Mouse (Mus musculus): ENCODE measurements around the gene Mrpl42. TPM values are rescaled to one million over a fixed set of nuclear protein-coding genes. Genes with fewer than 3 reads are reported as not detected.

The Mrpl42 gene
- polyA plus RNA-seq, 1 experiment from 2014 or later: 281 TPM

GRCm38 (mm10) chr10:95535399-95536221, 33.9 kb upstream of the Mrpl42 start:
- Histone ChIP-seq H3K4me1 (peaks cover 6% of the 10 kb centered on the region; the same call in 1 of the 2 replicates), H3K36me3 (no peaks in the 10 kb centered on the region), H3K4me3 (no peak overlapping the region), H3K27me3 (no peaks in the 10 kb centered on the region), H3K27ac (replicated peaks) (no peak overlapping the region), H3K9me3 (no peaks in the 10 kb centered on the region), H3K9ac (replicated peaks) (no peak overlapping the region), H3K4me2 (replicated peaks) (no peak overlapping the region)
- WGBS: 88% methylated on average over 8 of the region's 8 CpGs
- ATAC-seq (ENCODE audit: low FRiP score, low read depth): no peak

- H3K4me1 ChIP-seq: peaks cover 14% of the 10 kb centered on the region
- no peaks in the 10 kb centered on the region for H3K9me3 ChIP-seq
- H3K4me3 ChIP-seq: no peak overlapping the region
- H3K27ac ChIP-seq (replicated peaks): no peak overlapping the region
- H3K27me3 ChIP-seq: no peaks in the 10 kb centered on the region
- no peaks in the 10 kb centered on the region for H3K36me3 ChIP-seq
- 93% methylated on average over 7 of the region's 7 CpGs for WGBS
- no peak for ATAC-seq (ENCODE audit: low FRiP score, low read depth)
- no peak overlapping the region for H3K9ac ChIP-seq (replicated peaks)
- no peak overlapping the region for H3K4me2 ChIP-seq (replicated peaks)
Observed at GRCm38 (mm10) chr10:95533382-95533781, 31.6 kb upstream of the Mrpl42 start.

- no peaks in the 10 kb centered on the region for H3K27me3 ChIP-seq
Observed at GRCm38 (mm10) chr10:95532916-95533315, 31.2 kb upstream of the Mrpl42 start.

GRCm38 (mm10) chr10:95530551-95531121, 28.9 kb upstream of the Mrpl42 start:
- ATAC-seq (ENCODE audit: low FRiP score, low read depth): no peak
- Histone ChIP-seq H3K27ac (replicated peaks) (no peak overlapping the region), H3K27me3 (no peaks in the 10 kb centered on the region), H3K4me3 (no peak overlapping the region), H3K4me2 (replicated peaks) (no peak overlapping the region), H3K4me1 (peaks cover 14% of the 10 kb centered on the region), H3K36me3 (no peaks in the 10 kb centered on the region), H3K9ac (replicated peaks) (no peak overlapping the region), H3K9me3 (no peaks in the 10 kb centered on the region)
- 70% methylated on average over 2 of the region's 2 CpGs for WGBS

More at GRCm38 (mm10) chr10:95532916-95533315, 31.2 kb upstream of the Mrpl42 start:
- Histone ChIP-seq H3K36me3 (no peaks in the 10 kb centered on the region), H3K4me2 (replicated peaks) (no peak overlapping the region), H3K9ac (replicated peaks) (no peak overlapping the region), H3K9me3 (no peaks in the 10 kb centered on the region), H3K27ac (replicated peaks) (no peak overlapping the region), H3K4me3 (no peak overlapping the region), H3K4me1 (peaks cover 14% of the 10 kb centered on the region)
- no peak for ATAC-seq (ENCODE audit: low FRiP score, low read depth)
- WGBS: 93% methylated on average over 5 of the region's 5 CpGs

- H3K9ac ChIP-seq (replicated peaks): no peak overlapping the region
- no peak overlapping the region for H3K4me3 ChIP-seq
- H3K27ac ChIP-seq (replicated peaks): no peak overlapping the region
- H3K4me2 ChIP-seq (replicated peaks): no peak overlapping the region
- ATAC-seq (ENCODE audit: low FRiP score, low read depth): no peak
- H3K36me3 ChIP-seq: peaks cover 8% of the 10 kb centered on the region; the same call in 1 of the 2 replicates
- H3K27me3 ChIP-seq: no peaks in the 10 kb centered on the region
- WGBS: 83% methylated on average over 5 of the region's 5 CpGs
- no peaks in the 10 kb centered on the region for H3K9me3 ChIP-seq
- H3K4me1 ChIP-seq: peaks cover 11% of the 10 kb centered on the region
Observed at GRCm38 (mm10) chr10:95526495-95527122, 24.9 kb upstream of the Mrpl42 start.

GRCm38 (mm10) chr10:95525871-95526270, 24.1 kb upstream of the Mrpl42 start:
- ATAC-seq (ENCODE audit: low FRiP score, low read depth): no peak
- no peak overlapping the region for H3K4me3 ChIP-seq
- no peaks in the 10 kb centered on the region for H3K27me3 ChIP-seq
- H3K36me3 ChIP-seq: peaks cover 8% of the 10 kb centered on the region; the same call in 1 of the 2 replicates
- no peak overlapping the region for H3K4me2 ChIP-seq (replicated peaks)
- H3K27ac ChIP-seq (replicated peaks): no peak overlapping the region
- no peaks in the 10 kb centered on the region for H3K9me3 ChIP-seq
- peaks cover 10% of the 10 kb centered on the region for H3K4me1 ChIP-seq
- WGBS: 93% methylated on average over 5 of the region's 5 CpGs
- H3K9ac ChIP-seq (replicated peaks): no peak overlapping the region

- H3K9me3 ChIP-seq: no peaks in the 10 kb centered on the region
- no peaks in the 10 kb centered on the region for H3K27me3 ChIP-seq
- no peak overlapping the region for H3K4me3 ChIP-seq
- ATAC-seq (ENCODE audit: low FRiP score, low read depth): no peak
- WGBS: 93% methylated on average over 6 of the region's 6 CpGs
- H3K36me3 ChIP-seq: peaks cover 8% of the 10 kb centered on the region; the same call in 1 of the 2 replicates
- H3K9ac ChIP-seq (replicated peaks): no peak overlapping the region
- no peak overlapping the region for H3K27ac ChIP-seq (replicated peaks)
- peaks cover 4% of the 10 kb centered on the region; the same call in 1 of the 2 replicates for H3K4me1 ChIP-seq
- H3K4me2 ChIP-seq (replicated peaks): no peak overlapping the region
Observed at GRCm38 (mm10) chr10:95525037-95525675, 23.4 kb upstream of the Mrpl42 start.

- Histone ChIP-seq H3K4me2 (replicated peaks) (no peak overlapping the region), H3K36me3 (peaks cover 6% of the 10 kb centered on the region; the same call in 1 of the 2 replicates), H3K27me3 (no peaks in the 10 kb centered on the region), H3K9me3 (no peaks in the 10 kb centered on the region), H3K4me3 (no peak overlapping the region), H3K9ac (replicated peaks) (no peak overlapping the region), H3K4me1 (peaks cover 17% of the 10 kb centered on the region), H3K27ac (replicated peaks) (no peak overlapping the region)
- ATAC-seq (ENCODE audit: low FRiP score, low read depth): no peak
- WGBS: 93% methylated on average over 6 of the region's 6 CpGs
Observed at GRCm38 (mm10) chr10:95517656-95518055, 15.9 kb upstream of the Mrpl42 start.

- H3K27me3 ChIP-seq: no peaks in the 10 kb centered on the region
- peak overlapping the region; percentile 97 for H3K9ac ChIP-seq (replicated peaks)
- H3K36me3 ChIP-seq: no peaks in the 10 kb centered on the region
- peak overlapping the region; percentile 99 for H3K4me3 ChIP-seq
- no peaks in the 10 kb centered on the region for H3K9me3 ChIP-seq
- H3K4me2 ChIP-seq (replicated peaks): peak overlapping the region; percentile 66
- H3K27ac ChIP-seq (replicated peaks): peak overlapping the region; percentile 98
- H3K4me1 ChIP-seq: peaks cover 17% of the 10 kb centered on the region
- ATAC-seq (ENCODE audit: low FRiP score, low read depth): peak; percentile 74; the same call in 1 of the 2 replicates
- WGBS: 0% methylated on average over 60 of the region's 80 CpGs
Observed at GRCm38 (mm10) chr10:95515293-95515931, 13.7 kb upstream of the Mrpl42 start.

GRCm38 (mm10) chr10:95514656-95515292, 13.0 kb upstream of the Mrpl42 start, which contains the start of gene Ube2n:
TSS of gene Ube2n (plus strand) at chr10:95515145.
- WGBS: under 1% methylated on average over 71 of the region's 81 CpGs

More at GRCm38 (mm10) chr10:95514656-95515292, 13.0 kb upstream of the Mrpl42 start, which contains the start of gene Ube2n:
- peak within 1 kb of the TSS; percentile 66 for H3K4me2 ChIP-seq (replicated peaks)
- ATAC-seq (ENCODE audit: low FRiP score, low read depth): peak; percentile 97
- no peaks in the 10 kb centered on the region for H3K36me3 ChIP-seq
- H3K4me3 ChIP-seq: peak within 1 kb of the TSS; percentile 99
- H3K27ac ChIP-seq (replicated peaks): peak within 1 kb of the TSS; percentile 98
- H3K4me1 ChIP-seq: peaks cover 17% of the 10 kb centered on the region
- H3K9me3 ChIP-seq: no peaks in the 10 kb centered on the region
- no peaks in the 10 kb centered on the region for H3K27me3 ChIP-seq
- H3K9ac ChIP-seq (replicated peaks): peak within 1 kb of the TSS; percentile 97
